Mouse (Mus musculus) midbrain, embryonic 11.5 days (tissue): ENCODE measurements around the gene Hrh3. TPM values are rescaled to one million over a fixed set of nuclear protein-coding genes. Genes with fewer than 3 reads are reported as not detected.
A peak's percentile ranks its signal among the peaks of the same experiment; 100 is the strongest.

Source experiments
- ATAC-seq: fragments of 200-750 bp; cut with Nextera tagmentation; 2 replicates; pipeline ENCODE4 v1.8.0; 2017; ENCODE audit warnings: moderate TSS enrichment, moderate library complexity; ENCODE audit not compliant: low FRiP score
- DNase-seq: peaks from one replicate; pipeline ENCODE4 v3.0.0; 2015; ENCODE audit warnings: low spot score; ENCODE audit errors: missing footprints
- H3K27ac ChIP-seq: fragments of 300-500 bp; sonication (generic); 2 replicates; pipeline ENCODE4 v1.5.1; 2014; ENCODE audit warnings: low read depth, low read length
- H3K27me3 ChIP-seq: fragments of 300-500 bp; sonication (generic); 2 replicates; pipeline ENCODE4 v1.6.1; 2014; ENCODE audit warnings: mild to moderate bottlenecking, low read length, moderate library complexity, mixed read lengths; ENCODE audit not compliant: control insufficient read depth, insufficient read depth
- H3K36me3 ChIP-seq: fragments of 300-500 bp; sonication (generic); 2 replicates; pipeline ENCODE4 v1.6.1; 2014; ENCODE audit warnings: mild to moderate bottlenecking, low read length, moderate library complexity, mixed read lengths; ENCODE audit not compliant: control insufficient read depth, insufficient read depth
- H3K4me1 ChIP-seq: fragments of 300-500 bp; sonication (generic); 2 replicates; pipeline ENCODE4 v1.6.1; 2014; ENCODE audit warnings: low read length; ENCODE audit not compliant: control insufficient read depth, insufficient read depth
- H3K4me2 ChIP-seq: fragments of 300-500 bp; sonication (generic); 2 replicates; pipeline ENCODE4 v1.6.1; 2014; ENCODE audit warnings: mild to moderate bottlenecking, moderate library complexity
- H3K4me3 ChIP-seq: fragments of 300-500 bp; sonication (generic); 2 replicates; pipeline ENCODE4 v1.5.1; 2014; ENCODE audit warnings: low read depth, low read length
- H3K9ac ChIP-seq: fragments of 300-500 bp; sonication (generic); 2 replicates; pipeline ENCODE4 v1.6.1; 2014; ENCODE audit warnings: low read length
- H3K9me3 ChIP-seq: fragments of 300-500 bp; sonication (generic); 2 replicates; pipeline ENCODE4 v1.6.1; 2016; ENCODE audit warnings: low read length; ENCODE audit not compliant: control insufficient read depth
- WGBS: fragments of 180-500 bp; shearing (Covaris S2); extraction: QIAGEN DNeasy Blood & Tissue Kit; methylation state at CpG from one replicate; pipeline ENCODE4 v1.1.7; 2014; 5-methylcytosine and 5-hydroxymethylcytosine counted together
- polyA plus RNA-seq: library from polyadenylated mRNA; unstranded; fragments of >200 nt; fragmentation: Nextera tagmentation; extraction: Ambion mirVana; gene quantifications from 2 replicates; pipeline ENCODE4 v1.2.1, GENCODE M21; 2014

The Hrh3 gene
- polyA plus RNA-seq, 1 experiment from 2014 or later = 3.0 TPM

- H3K4me3 ChIP-seq = no peak overlapping the region
- H3K36me3 ChIP-seq = no peaks in the 10 kb centered on the region
- peaks cover 30% of the 10 kb centered on the region for H3K4me1 ChIP-seq
- 69% methylated on average over 17 of the region's 17 CpGs for WGBS
- ATAC-seq (no peak), DNase-seq (no peak)
- no peak overlapping the region for H3K27ac ChIP-seq
- no peaks in the 10 kb centered on the region for H3K27me3 ChIP-seq
- no peaks in the 10 kb centered on the region for H3K9me3 ChIP-seq
- H3K9ac ChIP-seq = no peak overlapping the region
- H3K4me2 ChIP-seq = no peak overlapping the region
Measured at GRCm38 (mm10) chr2:180113909-180114890, 9.9 kb upstream of the Hrh3 start.

- no peak overlapping the region for H3K4me3 ChIP-seq
- H3K9me3 ChIP-seq = no peaks in the 10 kb centered on the region
- H3K36me3 ChIP-seq = no peaks in the 10 kb centered on the region
- no peak overlapping the region for H3K4me2 ChIP-seq
- WGBS = 74% methylated on average over 6 of the region's 6 CpGs
- ATAC-seq = no peak
- no peak for DNase-seq
- H3K27me3 ChIP-seq = peaks cover 26% of the 10 kb centered on the region
- no peak overlapping the region for H3K9ac ChIP-seq
- no peak overlapping the region for H3K27ac ChIP-seq
- peaks cover 14% of the 10 kb centered on the region for H3K4me1 ChIP-seq
Measured at GRCm38 (mm10) chr2:180108285-180108684, 4.0 kb upstream of the Hrh3 start.

GRCm38 (mm10) chr2:180107081-180107480 lies 2.8 kb upstream of the Hrh3 start:
- Histone ChIP-seq H3K36me3 (no peaks in the 10 kb centered on the region), H3K27me3 (peaks cover 38% of the 10 kb centered on the region), H3K4me2 (no peak overlapping the region), H3K9ac (no peak overlapping the region), H3K9me3 (no peaks in the 10 kb centered on the region), H3K4me1 (peaks cover 19% of the 10 kb centered on the region), H3K27ac (no peak overlapping the region), H3K4me3 (no peak overlapping the region)
- DNase-seq (no peak), ATAC-seq (no peak)
- WGBS = 66% methylated on average over 4 of the region's 4 CpGs

- Histone ChIP-seq H3K4me3 (no peak overlapping the region), H3K4me2 (no peak overlapping the region), H3K9ac (no peak overlapping the region), H3K9me3 (no peaks in the 10 kb centered on the region), H3K4me1 (peaks cover 19% of the 10 kb centered on the region), H3K27me3 (peaks cover 46% of the 10 kb centered on the region), H3K27ac (no peak overlapping the region), H3K36me3 (no peaks in the 10 kb centered on the region)
- WGBS = 26% methylated on average over 8 of the region's 8 CpGs
- DNase-seq (no peak), ATAC-seq (no peak)
Measured at GRCm38 (mm10) chr2:180105441-180106190, 1.3 kb upstream of the Hrh3 start.

GRCm38 (mm10) chr2:180104659-180105377 lies 530 bp upstream of the Hrh3 start:
- Histone ChIP-seq H3K27ac (no peak overlapping the region), H3K4me3 (peak overlapping the region; percentile 48), H3K36me3 (no peaks in the 10 kb centered on the region), H3K9me3 (no peaks in the 10 kb centered on the region), H3K4me2 (peak overlapping the region; percentile 96), H3K4me1 (peaks cover 19% of the 10 kb centered on the region), H3K9ac (no peak overlapping the region; the same call in 1 of the 2 replicates), H3K27me3 (peaks cover 50% of the 10 kb centered on the region)
- ATAC-seq (peak; percentile 6; the same call in 1 of the 2 replicates), DNase-seq (no peak)
- WGBS = 9% methylated on average over 24 of the region's 24 CpGs

GRCm38 (mm10) chr2:180103151-180103977 lies 924 bp downstream of the Hrh3 start:
- ATAC-seq = peak; percentile 26
- peak; percentile 95 for DNase-seq

GRCm38 (mm10) chr2:180099529-180099928 lies 4.8 kb downstream of the Hrh3 start:
- Histone ChIP-seq H3K36me3 (no peaks in the 10 kb centered on the region), H3K9me3 (no peaks in the 10 kb centered on the region), H3K4me1 (peaks cover 13% of the 10 kb centered on the region), H3K4me2 (peak overlapping the region; percentile 15; the same call in 1 of the 2 replicates), H3K9ac (no peak overlapping the region), H3K27ac (no peak overlapping the region), H3K4me3 (no peak overlapping the region), H3K27me3 (peaks cover 36% of the 10 kb centered on the region)
- 15% methylated on average over 15 of the region's 15 CpGs for WGBS
- no peak for ATAC-seq
- no peak for DNase-seq

More at GRCm38 (mm10) chr2:180103151-180103977, 924 bp downstream of the Hrh3 start:
- Histone ChIP-seq H3K9me3 (no peaks in the 10 kb centered on the region), H3K27me3 (peaks cover 50% of the 10 kb centered on the region), H3K4me1 (peaks cover 25% of the 10 kb centered on the region), H3K4me2 (peak overlapping the region; percentile 96), H3K36me3 (no peaks in the 10 kb centered on the region), H3K4me3 (peak overlapping the region; percentile 48), H3K27ac (no peak overlapping the region), H3K9ac (peak overlapping the region; percentile 61)
- under 1% methylated on average over 55 of the region's 57 CpGs for WGBS

- DNase-seq (no peak), ATAC-seq (no peak)
- no peak overlapping the region for H3K27ac ChIP-seq
- no peak overlapping the region for H3K9ac ChIP-seq
- 49% methylated on average over 5 of the region's 5 CpGs for WGBS
- H3K27me3 ChIP-seq = peaks cover 23% of the 10 kb centered on the region
- H3K36me3 ChIP-seq = no peaks in the 10 kb centered on the region
- H3K4me1 ChIP-seq = peaks cover 10% of the 10 kb centered on the region
- no peaks in the 10 kb centered on the region for H3K9me3 ChIP-seq
- no peak overlapping the region for H3K4me3 ChIP-seq
- H3K4me2 ChIP-seq = no peak overlapping the region
Measured at GRCm38 (mm10) chr2:180098167-180098566, 6.1 kb downstream of the Hrh3 start.
